Mouse (Mus musculus) layer of hippocampus, adult 8-10 months (tissue): ENCODE measurements around the gene Arpc5. TPM values are rescaled to one million over a fixed set of nuclear protein-coding genes. Genes with fewer than 3 reads are reported as not detected.
A peak's percentile ranks its signal among the peaks of the same experiment; 100 is the strongest.
"Not testable (repeated sequence)": the region's sequence is repeated elsewhere in the genome, so short reads cannot be mapped to it uniquely, and the experiment has no call there.

ENCODE experiments used
- DNase-seq, 2 experiments: peaks; one replicate each; pipeline ENCODE4 v3.0.0; 2022; ENCODE audit warnings: low spot score in 2 of 2
- total RNA-seq, 4 experiments: library from RNA; stranded (reverse); gene quantifications; 2 replicates each; pipeline ENCODE4 v1.2.4; 2022

Arpc5 gene
- total RNA-seq, result 100 to 1,000 TPM; 167 to 172 (median 171) TPM

GRCm38 (mm10) chr1:152766032-152766772 is at the start of gene Arpc5, which contains the start of gene Rgl1:
TSS of gene Arpc5 (plus strand) at chr1:152766542.
TSS of gene Rgl1 (minus strand) at chr1:152766351.
- peak; percentile 94 to 95 for DNase-seq

GRCm38 (mm10) chr1:152717329-152717728 is 49.0 kb upstream of the Arpc5 start:
- no peak for DNase-seq

- DNase-seq, result no peak
Observed at GRCm38 (mm10) chr1:152718200-152718599, 48.1 kb upstream of the Arpc5 start.

GRCm38 (mm10) chr1:152720969-152721368 is 45.4 kb upstream of the Arpc5 start:
- DNase-seq, result no peak

- no peak for DNase-seq
Observed at GRCm38 (mm10) chr1:152721535-152722198, 44.7 kb upstream of the Arpc5 start.

GRCm38 (mm10) chr1:152724286-152724685 is 42.1 kb upstream of the Arpc5 start:
- DNase-seq, result no peak

GRCm38 (mm10) chr1:152726095-152726494 is 40.2 kb upstream of the Arpc5 start:
- DNase-seq, result no peak

- no peak for DNase-seq
Observed at GRCm38 (mm10) chr1:152727604-152728236, 38.6 kb upstream of the Arpc5 start.

GRCm38 (mm10) chr1:152738793-152739192 is 27.5 kb upstream of the Arpc5 start:
- no peak for DNase-seq

GRCm38 (mm10) chr1:152739374-152739773 is 27.0 kb upstream of the Arpc5 start:
- DNase-seq, result no peak

- DNase-seq, result no peak
Observed at GRCm38 (mm10) chr1:152743095-152743826, 23.1 kb upstream of the Arpc5 start.

GRCm38 (mm10) chr1:152746426-152746825 is 19.9 kb upstream of the Arpc5 start:
- peak; percentile 45 to 87 for DNase-seq

GRCm38 (mm10) chr1:152749276-152749675 is 17.1 kb upstream of the Arpc5 start:
- no peak for DNase-seq

- DNase-seq, result peak; percentile 52 to 61
Observed at GRCm38 (mm10) chr1:152750312-152750965, 15.9 kb upstream of the Arpc5 start, which contains the start of gene Apobec4. TSS of gene Apobec4 (plus strand) at chr1:152750551.

- no peak for DNase-seq
Observed at GRCm38 (mm10) chr1:152761791-152762190, 4.6 kb upstream of the Arpc5 start.

GRCm38 (mm10) chr1:152766804-152767748 is 734 bp downstream of the Arpc5 start:
- DNase-seq, result no peak

GRCm38 (mm10) chr1:152767749-152768488 is 1.6 kb downstream of the Arpc5 start:
- DNase-seq, result peak; percentile 85 to 91

GRCm38 (mm10) chr1:152771016-152771415 is 4.7 kb downstream of the Arpc5 start:
- peak in 1 of 2 experiments; percentile 49 for DNase-seq

GRCm38 (mm10) chr1:152774601-152775000 is 8.3 kb downstream of the Arpc5 start:
- not testable (repeated sequence) for DNase-seq
